Mouse (Mus musculus) frontal cortex, adult (tissue): ENCODE results near the gene Akap11.
"Not testable (repeated sequence)": the region's sequence is repeated elsewhere in the genome, so short reads cannot be mapped to it uniquely, and the experiment has no call there.

Experiments
- ATAC-seq: cut with Nextera tagmentation; 2 replicates; pipeline ENCODE4 v1.9.2; 2017; ENCODE audit warnings: mild to moderate bottlenecking, moderate library complexity, mixed read lengths; ENCODE audit not compliant: low TSS enrichment

The Akap11 gene

GRCm38 (mm10) chr14:78536281-78537165 lies at the start of gene Akap11:
Akap11 (minus strand) TSS chr14:78536808.
- ATAC-seq, result peak; percentile 89

GRCm38 (mm10) chr14:78584222-78584621 lies 47.6 kb upstream of the Akap11 start:
- ATAC-seq, result peak; percentile 92

- no peak for ATAC-seq
Measured at GRCm38 (mm10) chr14:78583168-78583567, 46.6 kb upstream of the Akap11 start.

- ATAC-seq, result no peak
Measured at GRCm38 (mm10) chr14:78575899-78576298, 39.3 kb upstream of the Akap11 start.

GRCm38 (mm10) chr14:78568410-78568809 lies 31.8 kb upstream of the Akap11 start:
- ATAC-seq, result no peak

GRCm38 (mm10) chr14:78566431-78566830 lies 29.8 kb upstream of the Akap11 start:
- no peak for ATAC-seq

- no peak for ATAC-seq
Measured at GRCm38 (mm10) chr14:78564292-78564691, 27.7 kb upstream of the Akap11 start.

GRCm38 (mm10) chr14:78563211-78563610 lies 26.6 kb upstream of the Akap11 start:
- no peak for ATAC-seq

- ATAC-seq, result no peak
Measured at GRCm38 (mm10) chr14:78562121-78562520, 25.5 kb upstream of the Akap11 start.

GRCm38 (mm10) chr14:78559042-78559441 lies 22.4 kb upstream of the Akap11 start:
- no peak for ATAC-seq

- not testable (repeated sequence) for ATAC-seq
Measured at GRCm38 (mm10) chr14:78554830-78555229, 18.2 kb upstream of the Akap11 start.

GRCm38 (mm10) chr14:78553661-78554060 lies 17.1 kb upstream of the Akap11 start:
- no peak for ATAC-seq

GRCm38 (mm10) chr14:78548807-78549206 lies 12.2 kb upstream of the Akap11 start:
- ATAC-seq, result no peak

- no peak for ATAC-seq
Measured at GRCm38 (mm10) chr14:78541319-78541718, 4.7 kb upstream of the Akap11 start.

- no peak for ATAC-seq
Measured at GRCm38 (mm10) chr14:78539821-78540220, 3.2 kb upstream of the Akap11 start.

- no peak for ATAC-seq
Measured at GRCm38 (mm10) chr14:78538572-78539320, 2.1 kb upstream of the Akap11 start.

GRCm38 (mm10) chr14:78537551-78537950 lies 943 bp upstream of the Akap11 start:
- ATAC-seq, result 0 out of 2 replicates have a peak, but pooled peaks have one; percentile 11

- no peak for ATAC-seq
Measured at GRCm38 (mm10) chr14:78535366-78535765, 1.2 kb downstream of the Akap11 start.

GRCm38 (mm10) chr14:78534651-78535050 lies 2.0 kb downstream of the Akap11 start:
- ATAC-seq, result no peak

GRCm38 (mm10) chr14:78533701-78534100 lies 2.9 kb downstream of the Akap11 start:
- no peak for ATAC-seq

- no peak for ATAC-seq
Measured at GRCm38 (mm10) chr14:78532345-78532744, 4.3 kb downstream of the Akap11 start.

- ATAC-seq, result no peak
Measured at GRCm38 (mm10) chr14:78530256-78530655, 6.4 kb downstream of the Akap11 start.
